Mouse (Mus musculus) spleen, postnatal 14 days (tissue): ENCODE measurements around the gene Cdk5r1.

Experiments used
- DNase-seq, 2 experiments: peaks; one replicate each; pipeline ENCODE4 v3.0.0; 2021 to 2022; ENCODE audit warnings: low spot score in 2 of 2

Cdk5r1 gene

DNA sequence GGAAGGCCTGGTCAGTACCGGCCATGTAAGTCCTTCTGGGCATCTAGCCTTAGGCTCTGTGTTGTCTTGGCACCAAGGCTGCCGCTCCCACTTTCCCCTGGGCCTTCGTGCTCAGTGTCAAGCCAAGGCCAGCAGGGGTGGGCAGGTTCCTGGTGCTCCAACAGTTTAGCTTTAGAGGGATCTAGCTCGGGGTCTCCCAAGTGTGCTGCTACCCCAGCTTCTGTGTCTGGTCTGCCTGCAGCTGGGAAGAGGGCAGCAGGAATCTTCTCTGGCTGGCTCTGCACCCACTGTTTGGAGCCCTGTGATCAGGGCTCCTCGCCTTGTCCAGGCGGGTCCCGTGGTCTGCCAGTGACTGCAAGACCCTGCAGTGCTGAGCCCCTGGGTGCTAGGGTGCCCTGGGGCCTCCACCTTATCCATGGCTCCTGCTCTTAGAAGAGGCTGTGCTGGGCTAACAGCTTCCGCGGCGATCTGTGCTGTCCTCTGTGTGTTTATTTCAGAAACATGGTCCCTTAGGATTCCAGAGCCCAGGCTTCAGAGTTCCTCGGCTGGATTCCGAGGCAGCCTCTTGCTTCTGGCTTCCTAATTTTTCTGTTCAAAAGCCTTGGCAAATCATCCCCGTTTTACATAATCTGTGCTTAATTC, 4.7 kb downstream of the Cdk5r1 start:
- DNase-seq = no peak

DNA sequence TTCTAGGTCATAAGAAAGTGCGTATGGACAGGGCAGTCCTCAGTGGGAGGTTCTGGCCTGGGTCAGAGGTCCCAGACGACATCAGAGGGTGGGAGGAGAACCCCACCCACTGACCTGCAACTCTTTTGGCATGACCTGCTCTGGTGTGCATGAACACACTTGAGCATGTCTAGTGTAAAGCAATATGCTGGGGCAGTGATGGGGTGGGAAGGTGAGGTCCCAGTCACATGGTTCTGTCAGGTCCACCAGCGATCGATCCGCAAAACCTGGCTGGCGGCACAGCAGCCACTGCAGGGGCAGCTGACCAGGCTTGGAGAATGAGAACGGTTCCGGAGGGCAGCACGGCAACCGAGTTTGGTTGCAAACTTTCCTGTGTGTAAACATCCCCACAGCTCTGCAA, 5.5 kb downstream of the Cdk5r1 start:
- DNase-seq = no peak

DNA sequence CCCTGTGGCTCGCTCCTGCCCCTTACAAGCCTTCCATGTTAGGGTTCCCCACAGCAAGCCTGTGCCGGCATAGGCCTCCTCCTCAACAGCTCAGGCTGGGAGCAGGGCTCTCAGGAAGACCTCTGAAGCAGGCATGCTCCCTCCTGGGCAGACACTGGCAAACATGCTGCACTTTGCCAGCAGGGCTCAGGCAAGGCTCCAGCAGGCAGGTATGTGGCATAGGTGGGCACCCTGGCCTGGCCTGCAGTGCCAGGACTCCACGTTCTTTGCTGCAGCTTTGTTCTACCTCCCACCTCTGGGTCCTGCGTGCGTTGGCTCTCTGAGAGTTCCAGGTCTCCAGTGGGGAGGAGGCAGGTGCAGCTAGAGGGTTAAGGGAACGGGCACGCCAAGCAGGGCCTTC, 6.1 kb downstream of the Cdk5r1 start:
- DNase-seq = no peak

DNA sequence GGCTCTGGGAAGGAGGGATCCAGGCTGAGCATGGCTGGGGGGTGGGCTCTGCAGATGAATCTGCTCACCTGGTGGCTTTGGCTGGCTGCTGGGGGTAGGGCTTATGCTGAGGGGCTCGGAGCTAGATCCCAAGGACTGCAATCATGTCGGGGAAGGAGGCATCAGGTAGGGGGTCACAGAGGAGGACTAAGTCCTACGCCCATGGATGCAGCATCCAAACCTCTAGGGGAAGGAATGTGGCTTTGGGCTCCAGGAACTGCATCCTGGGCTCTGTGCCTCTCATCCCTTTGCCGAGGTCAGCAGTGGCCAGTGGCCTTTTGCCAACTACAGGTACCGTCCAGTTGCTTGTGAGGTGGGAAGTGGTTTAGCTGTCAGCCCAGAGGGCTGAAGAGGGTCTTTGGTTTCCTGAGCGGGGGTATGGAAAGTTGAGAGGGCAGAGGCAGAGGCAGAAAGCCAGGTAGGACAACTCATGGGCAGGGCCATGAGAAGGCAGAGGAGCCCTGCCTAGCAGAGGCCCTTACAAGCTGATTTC, 6.8 kb downstream of the Cdk5r1 start:
- DNase-seq = no peak

DNA sequence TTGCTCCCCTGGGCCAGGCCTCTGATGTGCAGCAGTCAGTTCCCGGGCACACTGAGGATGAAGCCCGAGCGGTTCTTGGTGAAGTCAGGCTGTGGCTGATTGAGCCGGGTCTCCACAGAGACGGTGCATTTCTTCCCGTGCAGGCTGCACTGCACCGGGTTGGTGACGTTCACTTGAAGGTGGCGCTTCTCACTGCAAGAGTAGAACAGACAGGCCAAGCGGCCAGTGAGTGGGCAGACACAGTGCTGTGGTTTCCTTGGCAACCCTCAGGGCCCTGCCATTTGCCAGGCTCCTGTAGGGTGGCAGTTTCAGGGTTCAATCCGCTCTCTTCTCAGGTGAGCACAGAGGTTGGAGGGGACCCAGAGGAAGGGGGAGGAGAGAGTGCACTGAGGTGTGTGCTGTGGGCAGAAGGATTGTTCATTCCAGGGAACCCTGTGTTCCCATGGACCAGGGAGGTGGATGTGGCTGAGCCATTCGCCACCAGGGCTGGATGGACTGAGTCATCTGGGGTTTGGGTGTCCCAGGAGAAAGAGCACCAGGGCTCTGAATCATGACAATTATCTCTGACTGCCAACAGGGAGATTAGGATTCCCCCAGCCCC, 7.5 kb downstream of the Cdk5r1 start:
- DNase-seq = no peak

DNA sequence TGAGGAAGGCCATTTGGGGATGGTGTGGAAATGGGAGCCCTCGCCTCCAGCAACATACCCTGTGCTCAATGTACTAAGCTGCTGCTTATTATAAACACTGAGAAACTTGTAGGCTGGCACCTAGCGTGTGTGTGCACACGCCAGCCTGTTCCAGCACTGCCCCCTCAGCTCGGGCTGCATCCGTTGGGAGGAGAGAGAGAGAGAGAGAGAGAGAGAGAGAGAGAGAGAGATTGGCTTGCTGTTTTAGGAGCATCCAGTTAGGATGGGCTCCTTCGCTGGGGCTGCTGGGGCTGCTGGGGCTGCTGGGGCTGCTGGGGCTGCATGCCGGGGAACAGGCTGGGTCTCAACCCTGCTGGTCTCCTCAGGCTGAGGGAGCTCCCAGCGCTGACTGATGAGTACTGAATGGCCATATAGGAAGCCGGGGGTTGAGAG, 8.3 kb downstream of the Cdk5r1 start:
- DNase-seq = no peak

DNA sequence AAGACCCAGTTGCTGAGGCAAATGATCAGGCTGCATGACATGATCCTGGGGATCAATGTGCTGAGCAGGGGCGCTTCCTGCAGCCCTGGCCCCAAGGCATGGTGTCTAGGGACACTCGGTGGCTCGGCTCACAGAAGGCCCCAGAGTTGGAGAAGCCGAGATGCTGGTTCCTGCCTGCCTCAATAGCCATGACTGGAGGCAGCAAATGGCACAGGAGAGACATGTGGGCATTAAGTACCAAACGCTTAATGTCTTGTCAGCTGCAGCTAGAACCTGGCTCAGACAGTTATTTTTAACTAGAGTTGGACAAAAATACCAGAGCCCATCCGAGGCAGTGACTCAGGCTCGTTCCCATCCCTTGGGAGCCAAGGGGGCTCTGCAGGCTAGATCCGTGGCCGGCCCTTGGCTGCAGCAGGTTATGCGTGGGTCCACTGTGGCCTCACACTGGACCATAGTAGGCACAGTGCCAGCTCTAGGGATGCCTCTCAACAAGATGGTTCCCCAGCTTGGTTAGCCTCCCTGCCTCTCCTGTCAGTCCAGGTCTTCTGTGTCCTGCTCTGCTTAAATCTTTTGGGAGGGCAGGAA, 8.9 kb downstream of the Cdk5r1 start:
- DNase-seq = no peak

DNA sequence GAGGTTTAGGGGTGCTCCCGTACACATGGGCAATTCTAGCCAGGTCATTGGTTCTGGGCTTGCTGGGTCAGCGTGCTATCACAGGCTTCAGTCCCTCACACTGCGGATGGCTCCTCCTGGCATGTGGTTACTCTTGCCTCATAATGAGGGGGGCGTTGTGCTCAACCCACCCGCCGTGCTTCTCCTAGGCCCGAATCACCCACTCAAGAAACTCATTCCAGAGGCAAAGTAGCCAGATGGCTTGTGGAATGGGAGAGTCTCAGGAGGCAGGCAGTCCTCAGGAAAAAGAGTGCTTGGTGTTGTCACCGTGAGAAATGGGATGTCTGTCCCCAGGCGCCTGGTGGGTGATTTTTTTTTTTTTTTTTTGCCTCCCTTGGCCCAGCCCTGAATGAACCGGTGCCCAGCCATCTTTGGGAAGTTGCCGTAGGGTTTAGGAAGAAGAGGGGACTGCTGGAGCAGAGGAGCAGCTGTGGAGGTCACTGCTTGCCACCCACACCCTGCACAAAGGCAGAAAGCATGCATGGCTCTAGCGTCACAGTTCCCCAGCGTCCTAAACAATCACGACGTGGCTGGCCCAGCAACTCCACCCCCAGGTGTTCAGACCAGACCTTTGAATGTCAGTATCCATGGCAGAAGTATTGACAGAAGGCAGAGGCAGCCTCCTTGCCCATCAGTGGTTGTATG, 11.2 kb downstream of the Cdk5r1 start:
- no peak for DNase-seq

DNA sequence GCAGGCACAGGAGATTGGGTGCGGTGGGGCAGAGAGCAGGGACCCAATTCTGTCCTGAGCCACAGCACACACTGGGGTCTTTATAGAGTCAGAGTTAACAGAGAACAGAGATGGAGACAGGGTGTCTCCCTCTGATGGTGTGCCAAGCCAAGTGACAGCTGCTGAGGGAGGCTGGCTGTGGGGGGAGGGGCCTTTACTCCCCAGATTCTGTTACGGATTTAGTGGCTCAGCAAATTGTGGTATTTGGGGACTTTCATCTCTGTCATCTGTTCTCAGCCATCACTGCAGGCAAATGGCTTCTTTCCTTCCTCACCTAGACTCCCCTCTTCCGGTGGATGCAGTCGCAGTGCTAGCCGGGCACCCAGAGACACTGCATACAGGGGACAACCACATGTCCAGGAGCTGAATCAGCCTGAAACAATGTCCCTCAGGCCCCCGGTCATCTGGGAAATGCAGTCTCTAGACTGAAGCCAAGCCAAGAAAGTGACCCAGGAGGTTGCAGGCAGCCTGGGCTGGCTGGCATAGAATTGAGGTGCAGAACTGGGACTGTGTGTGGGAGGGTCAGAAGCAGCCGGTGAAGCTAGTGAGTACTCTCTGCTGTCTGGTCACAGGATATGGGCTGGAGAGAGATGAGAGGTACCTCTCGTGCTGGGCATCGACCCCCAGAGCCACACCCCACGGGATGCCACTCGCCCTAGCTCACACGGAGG, 12.5 kb downstream of the Cdk5r1 start:
- no peak for DNase-seq

DNA sequence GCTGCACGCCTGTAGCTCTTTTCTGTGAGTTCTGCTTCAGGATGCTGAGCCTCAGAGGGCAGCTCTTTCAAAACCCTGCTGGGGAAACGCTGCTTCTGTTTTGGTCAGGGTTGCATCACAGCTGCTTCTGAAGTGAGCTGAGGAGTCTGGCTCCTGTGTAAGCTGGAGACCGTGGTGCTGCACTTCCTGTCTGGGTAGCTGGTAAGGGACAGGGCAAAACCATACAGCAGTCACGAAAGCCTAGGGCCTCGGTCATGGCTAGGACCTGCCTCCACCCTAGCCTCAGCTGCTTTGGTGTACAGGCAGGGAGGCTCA, 13.0 kb downstream of the Cdk5r1 start:
- no peak for DNase-seq

DNA sequence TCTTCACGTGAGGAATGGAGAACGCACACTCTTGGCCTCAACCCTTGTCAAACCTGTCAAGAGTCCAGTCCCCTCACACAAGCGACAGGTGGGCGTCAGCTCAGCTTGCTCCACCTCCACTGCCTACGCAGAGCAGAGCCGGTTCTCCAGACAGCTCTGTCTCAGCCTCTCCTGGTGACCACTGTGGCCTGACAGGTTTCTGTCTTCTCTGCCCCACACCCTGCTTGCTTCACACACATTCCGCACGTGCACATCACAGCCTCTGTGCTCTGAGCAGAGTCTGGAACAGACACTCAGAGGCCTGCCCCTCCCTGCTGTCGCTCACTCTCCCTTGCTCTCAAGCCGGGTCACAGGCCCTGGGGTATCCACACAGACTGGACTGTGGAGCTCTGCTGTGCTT, 14.0 kb downstream of the Cdk5r1 start:
- DNase-seq = no peak

DNA sequence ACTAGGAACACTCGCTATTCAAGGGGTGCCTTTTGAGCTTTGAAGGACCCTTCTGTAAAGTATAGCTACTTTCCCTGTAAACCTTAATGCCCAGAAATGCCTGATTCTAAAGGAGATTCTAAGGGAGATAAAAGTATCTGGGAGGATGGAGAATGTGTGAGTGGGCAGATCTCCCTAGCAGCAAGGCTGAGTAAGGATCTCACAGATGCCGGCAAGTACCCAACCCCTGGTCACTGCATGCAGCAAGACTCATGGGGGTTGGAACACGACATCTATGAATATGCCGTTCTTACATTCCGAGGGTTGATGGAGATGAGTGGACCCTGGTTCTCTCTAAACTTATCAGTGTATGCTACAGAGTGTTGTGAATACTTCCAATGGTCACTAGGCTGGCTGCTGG, 16.4 kb downstream of the Cdk5r1 start:
- no peak for DNase-seq

DNA sequence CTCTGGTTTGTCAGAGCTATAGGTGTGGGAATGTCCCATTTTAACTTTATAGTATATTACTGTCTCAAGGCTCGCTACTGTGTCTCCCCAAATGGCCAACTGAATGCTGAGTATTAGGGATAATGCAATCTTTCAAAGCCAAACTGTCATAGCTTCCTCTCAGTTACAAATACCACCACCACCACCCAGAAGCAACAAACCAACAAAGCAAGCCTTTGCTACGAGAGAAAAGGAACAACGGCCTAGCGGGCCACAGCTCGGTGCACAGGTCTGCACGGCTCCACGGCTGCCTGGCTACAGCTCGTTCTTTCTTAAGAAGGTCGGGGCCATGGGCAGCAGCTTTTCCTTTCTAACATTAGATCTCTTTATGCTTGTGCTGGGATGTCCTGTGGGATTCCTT, 18.0 kb downstream of the Cdk5r1 start:
- DNase-seq = no peak

DNA sequence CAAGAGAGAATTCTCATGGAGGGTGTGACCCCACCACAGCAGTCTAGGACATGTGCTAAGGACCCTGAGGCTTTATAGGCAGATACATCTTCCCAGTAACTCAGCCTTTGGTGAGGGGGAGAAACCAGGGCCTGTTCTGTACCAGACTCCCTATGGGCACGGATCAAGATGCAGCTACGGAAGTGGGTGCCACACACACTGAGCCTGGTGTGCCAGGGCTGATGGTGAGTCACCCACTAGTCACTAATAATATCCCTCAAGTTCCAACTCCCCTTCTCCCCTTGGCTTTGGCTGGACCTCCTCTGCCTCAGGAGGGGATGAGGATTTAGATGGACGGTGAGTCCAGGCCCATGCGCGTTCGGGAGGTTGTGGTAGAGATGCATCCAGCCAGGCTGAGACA, 19.1 kb downstream of the Cdk5r1 start:
- DNase-seq = no peak

DNA sequence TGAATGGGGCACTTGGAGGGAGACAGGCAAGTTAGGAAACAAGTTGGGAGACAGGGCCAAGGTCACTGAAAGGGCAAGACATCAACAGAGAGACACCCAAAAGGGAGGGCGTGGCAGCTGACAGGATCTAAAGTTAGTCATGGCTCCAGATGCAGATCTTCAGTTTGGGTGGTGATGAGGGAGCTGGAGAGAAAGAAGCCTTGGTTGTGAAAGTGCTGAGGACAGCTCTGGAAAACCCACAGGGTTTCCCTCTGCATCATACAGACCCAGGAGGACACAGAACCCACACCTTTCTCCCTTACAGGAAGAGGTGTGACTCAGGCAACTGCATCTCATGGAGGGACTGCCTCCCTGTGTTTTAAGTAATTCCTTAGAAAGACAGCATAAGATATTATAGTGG, 19.8 kb downstream of the Cdk5r1 start:
- DNase-seq = no peak

DNA sequence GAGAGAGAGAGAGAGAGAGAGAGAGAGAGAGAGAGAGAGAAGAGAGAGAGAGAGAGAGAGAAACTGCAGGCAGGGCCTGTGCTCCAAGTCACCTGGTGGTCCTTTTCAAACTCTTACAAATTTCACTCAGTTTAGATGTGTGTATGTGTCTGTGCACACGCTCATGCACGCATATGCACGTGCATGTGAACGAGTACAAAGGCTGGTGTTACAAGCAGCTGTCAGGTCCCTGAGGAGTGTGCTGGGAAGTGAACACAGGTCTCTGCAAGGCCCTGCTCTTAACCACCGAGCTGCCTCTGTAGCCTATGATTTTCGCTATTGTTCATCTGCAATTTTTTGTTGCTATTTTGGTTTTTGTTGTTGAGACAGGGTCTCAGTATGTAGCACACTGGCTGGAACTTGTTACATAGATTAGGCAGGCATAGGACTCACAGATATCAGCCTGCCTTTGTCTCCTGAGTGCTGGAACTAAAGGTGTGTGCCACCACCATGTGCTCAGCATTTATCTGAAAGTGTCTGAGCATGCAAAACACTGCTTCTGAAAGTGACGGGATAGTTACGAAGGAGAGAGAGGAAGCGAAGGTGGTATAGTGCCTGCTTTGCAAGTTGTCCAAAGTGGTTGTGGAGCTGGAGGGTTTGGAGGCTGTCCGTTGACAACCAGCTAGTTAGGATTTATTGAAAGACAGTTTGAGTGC, 20.5 kb downstream of the Cdk5r1 start:
- DNase-seq = no peak

DNA sequence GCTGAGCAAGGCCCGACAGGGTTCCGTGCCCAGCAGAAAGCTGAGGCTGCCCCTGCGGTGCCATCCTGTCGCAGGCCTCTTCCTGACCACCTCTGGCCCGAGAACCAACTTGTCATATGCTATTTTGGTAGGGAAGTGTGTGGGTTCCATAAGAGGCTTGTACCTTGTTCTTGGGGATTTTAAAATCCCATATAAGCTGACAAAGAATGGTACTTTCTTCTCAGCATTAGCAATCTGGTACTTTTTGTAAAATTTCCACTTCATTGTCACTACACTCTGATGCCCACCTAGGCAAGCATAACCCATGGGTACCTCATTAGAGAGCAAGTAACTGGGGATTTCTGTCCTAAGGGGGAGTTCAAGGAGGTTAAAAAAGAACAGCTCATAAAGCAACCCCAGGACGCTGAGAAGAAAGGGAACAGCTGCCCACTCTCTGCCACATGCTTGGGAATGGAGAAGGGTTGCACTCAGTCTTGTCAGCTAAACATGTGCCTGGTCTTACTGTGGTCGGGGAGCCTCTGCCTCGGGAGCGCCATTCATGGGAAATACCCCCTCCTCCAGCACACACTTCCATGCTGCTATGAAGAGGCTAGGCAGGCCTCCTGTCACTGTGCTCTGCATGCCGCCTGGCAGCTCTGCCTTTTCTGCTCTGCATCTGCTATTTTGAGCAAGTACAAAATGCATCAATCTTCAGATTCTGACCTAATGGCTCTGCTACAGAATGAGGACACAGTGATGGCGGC, 21.7 kb downstream of the Cdk5r1 start:
- DNase-seq = no peak

DNA sequence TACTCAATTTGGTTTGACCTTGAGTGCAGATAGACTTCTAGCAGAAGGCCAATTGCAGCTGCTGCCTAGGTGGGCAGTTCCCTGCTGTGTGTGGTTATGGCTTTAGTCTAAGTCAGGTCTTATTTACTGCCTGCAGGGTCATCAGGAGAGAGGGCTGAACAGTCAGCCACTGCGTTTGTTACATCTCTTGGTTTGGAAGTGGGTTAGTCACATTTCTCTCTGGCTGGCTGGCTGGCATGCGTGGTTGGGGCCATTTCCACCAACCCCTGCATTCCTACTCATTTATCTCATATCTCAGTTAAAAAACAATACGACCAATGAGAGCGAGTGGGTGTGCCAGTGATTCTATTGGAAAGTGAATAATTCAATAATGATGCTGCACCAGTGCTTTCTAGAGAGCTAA, 22.7 kb downstream of the Cdk5r1 start:
- no peak for DNase-seq

DNA sequence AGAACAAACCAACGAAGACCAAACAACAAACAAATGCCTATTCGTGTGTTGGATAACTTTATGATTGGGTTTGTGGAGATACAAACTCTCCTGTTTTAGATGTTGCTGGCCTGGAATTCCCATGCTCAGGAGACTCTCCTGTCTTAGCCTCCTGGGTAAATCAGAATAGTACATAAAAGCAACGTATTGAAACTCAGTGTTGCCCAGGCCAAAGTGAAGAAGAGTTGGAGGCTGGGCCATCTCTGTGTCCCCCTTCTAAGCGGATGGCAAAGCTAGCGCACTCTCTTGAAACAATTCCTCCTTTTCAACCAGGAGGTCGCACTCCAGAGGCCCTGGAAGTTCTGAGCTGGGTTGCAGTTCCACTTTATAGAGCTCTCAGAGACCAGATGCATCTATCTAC, 26.5 kb downstream of the Cdk5r1 start:
- no peak for DNase-seq

DNA sequence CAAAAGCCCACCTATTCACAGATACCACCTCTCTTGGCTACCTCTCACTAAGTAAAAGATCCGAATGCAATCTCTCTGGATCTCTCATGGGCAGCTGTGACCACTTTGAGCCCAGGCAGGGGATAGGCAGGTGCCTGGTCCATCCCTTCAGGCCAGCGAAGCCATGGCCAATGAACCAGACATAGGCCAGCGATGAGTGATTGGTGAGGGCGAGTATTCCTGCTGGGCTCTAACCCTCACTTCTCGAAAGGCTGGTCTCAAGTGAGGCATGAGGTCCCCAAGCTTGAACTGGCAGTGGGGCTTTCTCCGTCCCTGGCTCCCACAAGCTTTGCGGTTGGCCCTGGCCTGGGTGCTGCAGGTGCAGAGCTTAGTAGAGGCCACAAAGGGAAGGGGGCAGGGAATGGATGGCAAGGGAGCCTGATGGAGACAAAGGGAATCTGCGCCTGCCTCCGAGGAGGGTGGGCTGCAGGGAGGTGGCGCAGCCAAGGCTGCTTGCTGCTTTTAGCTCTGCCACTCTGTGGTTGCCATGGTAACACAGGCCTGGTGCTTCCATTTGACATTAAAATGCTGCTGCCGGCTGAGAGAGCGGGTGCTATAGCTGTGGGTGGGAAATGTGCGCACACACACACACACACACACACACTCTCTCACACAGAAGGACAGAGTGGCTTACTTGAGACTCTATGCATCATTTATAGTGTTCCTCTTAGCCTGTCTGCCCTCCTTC, 27.1 kb downstream of the Cdk5r1 start:
- DNase-seq = no peak
